Mouse (Mus musculus) spleen, adult 12 weeks (tissue): ENCODE results near the gene Itgb1bp1.

Experiments used
- DNase-seq: peaks from one replicate; pipeline ENCODE4 v3.0.0; 2022; ENCODE audit warnings: low spot score

Itgb1bp1 gene

DNA sequence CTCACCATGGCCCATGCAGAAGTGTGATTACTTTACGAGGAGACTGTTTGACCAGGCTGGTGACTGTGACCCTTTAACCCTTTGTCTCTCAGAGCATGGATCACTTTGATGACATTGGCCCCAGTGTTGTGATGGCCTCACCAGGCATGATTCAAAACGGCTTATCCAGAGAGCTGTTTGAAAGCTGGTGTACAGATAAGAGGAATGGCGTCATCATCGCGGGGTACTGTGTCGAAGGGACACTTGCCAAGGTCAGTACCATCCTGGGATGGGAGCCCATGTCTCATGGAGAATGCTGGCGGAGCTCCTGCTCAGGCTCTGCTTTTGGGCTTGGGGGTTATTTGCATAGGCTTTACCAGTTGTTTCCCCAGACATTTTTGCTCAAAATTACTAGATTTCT, 15.2 kb upstream of the Itgb1bp1 start:
- DNase-seq, result no peak

DNA sequence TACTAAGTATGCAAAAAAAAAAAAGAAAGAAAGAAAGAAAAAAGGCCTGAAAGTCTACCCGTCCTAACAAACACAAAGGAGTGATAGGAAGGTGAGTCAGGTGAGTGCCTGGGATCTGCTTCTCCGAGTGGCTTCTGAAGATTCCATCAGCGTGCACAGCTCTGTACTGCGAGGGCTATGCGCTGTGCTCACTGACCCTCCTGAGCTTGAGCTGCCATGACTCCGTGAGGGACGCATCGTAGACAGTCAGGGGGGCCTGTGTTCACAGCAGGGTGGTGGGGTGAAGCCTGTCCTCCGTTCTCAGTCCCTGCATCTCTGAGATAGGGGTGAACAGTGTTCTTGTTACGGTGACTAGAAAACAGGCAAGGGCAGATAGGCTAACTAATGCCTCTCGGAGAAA, 12.8 kb upstream of the Itgb1bp1 start:
- no peak for DNase-seq

DNA sequence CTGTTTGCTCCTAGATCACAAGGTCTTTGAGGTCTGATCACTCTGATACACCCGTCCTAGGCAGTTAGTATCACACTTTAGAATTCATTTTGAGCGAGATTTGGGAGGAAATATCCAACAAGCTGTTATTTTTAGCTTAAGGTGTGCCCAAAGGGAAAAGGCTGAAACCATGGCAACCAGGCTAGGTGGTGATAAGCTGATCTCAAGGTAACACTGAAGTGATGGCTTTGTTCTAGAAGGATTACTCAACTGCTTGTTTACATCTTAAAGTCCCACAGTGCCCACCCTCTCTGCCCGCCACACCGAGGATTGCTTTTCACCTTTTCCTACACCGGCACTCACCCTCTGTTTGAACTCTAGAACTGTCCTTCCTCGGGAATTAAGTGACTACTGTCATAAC, 3.6 kb upstream of the Itgb1bp1 start:
- no peak for DNase-seq

DNA sequence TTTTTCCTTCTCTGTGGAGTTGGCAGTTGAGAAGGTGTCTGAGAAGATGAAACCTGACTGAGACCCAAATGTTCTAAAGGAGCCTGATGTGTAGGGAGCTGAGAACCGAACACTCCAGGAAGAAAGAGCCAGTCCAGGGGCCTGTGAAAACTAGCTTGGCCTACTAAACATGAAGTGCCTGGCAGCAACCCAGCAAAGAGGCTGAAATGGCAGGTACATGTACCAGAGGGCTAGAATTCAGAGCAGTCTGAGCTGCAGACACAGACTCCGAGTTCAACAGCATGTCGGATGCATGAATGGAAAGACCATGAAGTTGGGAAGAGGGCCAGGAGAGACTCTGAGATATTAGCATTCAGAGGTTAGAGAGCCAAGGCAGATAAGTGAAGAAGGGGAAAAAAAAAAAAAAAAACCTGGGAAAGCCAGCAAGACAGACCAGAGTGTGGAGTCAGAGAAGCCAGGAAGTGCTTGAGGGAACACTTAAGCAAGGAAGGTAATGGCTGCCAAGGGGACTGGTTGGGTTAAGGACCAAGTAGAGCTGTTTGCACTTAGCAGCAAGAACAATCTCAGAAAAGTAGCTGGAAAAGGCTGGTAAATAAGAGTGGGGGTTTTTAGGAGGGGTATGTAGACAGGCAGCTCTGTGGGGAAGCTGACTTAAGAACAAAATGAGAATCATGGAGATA, 2.8 kb upstream of the Itgb1bp1 start:
- DNase-seq, result no peak

DNA sequence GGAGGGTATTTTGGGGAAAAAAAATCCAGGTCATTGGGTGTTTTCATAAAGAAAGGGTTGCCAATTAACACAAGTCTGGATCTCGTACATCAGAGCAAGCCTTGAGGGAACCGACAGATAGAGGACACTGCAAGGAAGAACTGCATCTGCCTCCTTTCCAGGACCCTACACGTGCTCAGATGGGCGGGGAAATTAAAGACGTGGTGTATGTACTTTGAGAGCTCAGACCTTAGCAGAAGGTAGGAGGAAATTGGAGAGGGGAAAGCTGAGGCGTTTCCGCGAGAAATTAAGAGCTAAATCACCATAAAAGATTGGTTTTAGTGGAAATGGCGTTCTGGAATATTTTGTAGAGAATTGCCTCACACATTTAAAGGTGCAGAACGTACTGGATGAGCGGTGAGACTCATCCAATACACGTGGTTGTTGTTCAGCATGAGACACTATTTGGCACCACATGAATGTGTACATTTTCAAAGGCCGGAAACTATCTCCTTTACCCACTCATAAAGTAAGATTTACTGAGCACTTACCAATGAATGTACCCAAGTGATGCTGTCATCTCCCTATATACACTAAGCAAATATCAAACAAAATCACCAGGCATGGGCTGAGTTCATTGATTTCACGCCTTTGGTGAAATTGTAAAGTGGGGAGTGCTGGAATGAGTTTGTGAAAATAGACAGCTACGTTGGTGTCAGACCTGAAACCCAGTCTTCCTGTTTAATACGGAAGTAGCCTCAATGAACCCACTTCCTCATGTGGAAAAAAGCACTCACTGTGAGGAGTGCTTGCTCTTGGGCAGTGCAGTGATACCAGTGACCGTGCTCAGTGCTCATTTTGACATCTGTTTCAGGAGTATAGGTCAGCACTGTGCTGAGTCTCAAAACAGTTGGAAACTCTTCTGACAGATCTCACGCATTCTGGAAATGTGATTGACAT, 897 bp upstream of the Itgb1bp1 start:
- peak; percentile 9 for DNase-seq

DNA sequence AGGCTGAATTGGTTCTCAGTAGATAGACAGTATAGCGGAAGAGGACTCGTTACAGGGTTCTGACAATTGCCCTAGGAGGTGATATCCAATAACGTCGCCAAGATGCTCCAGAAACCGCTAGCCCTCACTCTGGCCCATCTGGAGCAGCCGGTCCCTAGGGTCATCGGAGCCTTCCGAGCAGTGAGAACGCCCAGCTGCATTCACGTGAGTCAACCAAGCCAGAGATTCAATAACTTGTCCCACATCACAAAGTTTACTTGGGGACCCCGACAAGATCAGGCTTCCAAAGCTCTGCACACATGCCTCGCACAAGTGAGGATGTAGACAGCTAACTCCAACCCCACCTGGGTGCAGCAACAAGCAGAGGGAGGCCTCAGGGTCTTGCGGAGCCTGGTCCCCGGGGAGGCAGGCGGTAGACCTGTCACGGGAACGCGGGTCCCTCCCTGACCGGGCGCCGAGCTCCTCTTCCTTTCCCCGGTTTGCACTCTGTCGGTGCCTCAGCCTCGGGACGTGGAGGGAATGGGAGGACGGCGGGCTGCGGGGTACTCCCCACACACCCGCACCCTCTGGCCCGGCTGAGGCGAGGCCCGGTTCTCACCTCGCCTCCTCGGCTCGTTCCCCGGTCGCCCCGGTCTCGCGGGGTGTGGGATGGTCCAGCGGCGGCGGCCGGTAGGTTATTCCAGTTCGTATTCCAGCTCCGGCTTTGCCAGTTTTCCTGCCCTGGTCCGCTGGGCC, 409 bp downstream of the Itgb1bp1 start:
- no peak for DNase-seq

DNA sequence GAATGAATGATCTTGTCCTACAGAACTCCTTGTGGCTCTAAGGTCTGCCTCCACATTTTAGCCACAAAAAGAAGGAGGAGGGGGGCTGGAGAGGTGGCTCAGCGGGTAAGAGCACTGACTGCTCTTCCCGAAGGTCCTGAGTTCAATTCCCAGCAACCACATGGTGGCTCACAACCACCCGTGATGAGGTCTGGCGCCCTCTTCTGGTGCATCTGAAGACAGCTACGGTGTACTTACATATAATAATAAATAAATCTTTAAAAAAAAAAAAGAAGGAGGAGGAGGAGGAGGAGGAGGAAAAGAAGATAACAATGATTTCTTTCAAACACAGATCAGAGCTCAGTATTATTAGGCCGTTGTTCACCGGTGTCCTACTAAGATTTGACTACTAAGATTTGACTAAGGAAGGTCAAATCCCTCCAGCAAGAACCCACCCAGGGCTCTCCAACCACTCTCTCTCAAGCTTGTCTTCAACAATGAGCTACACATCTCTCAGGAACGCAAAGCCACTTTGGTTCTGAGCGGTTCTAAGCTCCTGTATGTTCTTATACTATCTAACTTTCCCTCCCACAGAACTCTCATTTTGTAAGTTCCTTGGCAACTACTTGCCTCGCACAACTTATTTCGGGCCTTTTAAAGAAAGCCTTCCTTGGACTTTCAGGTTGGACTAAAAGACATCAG, 1.2 kb downstream of the Itgb1bp1 start, which contains the start of gene Cpsf3:
Gene Cpsf3, plus strand, starts transcription at position 631 of the 681 bp plus-strand sequence.
- DNase-seq, result no peak

DNA sequence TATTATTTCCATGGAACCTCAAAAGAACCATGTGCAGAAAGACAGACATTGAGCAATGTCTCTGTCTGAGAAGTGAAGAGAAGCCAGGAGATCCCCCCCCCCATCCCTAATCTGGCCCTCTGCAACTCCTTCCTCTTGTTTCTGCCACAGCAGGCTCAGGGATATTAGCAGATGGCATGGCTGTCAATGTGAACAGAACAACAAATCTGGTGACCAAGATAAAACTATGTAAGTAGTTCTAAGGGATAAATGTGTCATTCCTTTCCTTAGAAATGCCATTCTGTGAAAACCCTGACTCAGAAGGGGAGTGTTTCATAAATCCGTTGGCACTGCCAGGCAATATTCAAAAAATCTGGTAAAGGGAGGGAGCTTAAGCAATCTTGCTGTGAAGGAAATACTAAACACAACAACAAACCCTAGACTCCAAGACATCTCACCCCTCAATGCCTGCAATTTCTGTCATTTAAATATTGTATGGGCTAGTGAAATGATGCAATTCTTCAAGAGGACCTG, 8.7 kb downstream of the Itgb1bp1 start:
- no peak for DNase-seq

DNA sequence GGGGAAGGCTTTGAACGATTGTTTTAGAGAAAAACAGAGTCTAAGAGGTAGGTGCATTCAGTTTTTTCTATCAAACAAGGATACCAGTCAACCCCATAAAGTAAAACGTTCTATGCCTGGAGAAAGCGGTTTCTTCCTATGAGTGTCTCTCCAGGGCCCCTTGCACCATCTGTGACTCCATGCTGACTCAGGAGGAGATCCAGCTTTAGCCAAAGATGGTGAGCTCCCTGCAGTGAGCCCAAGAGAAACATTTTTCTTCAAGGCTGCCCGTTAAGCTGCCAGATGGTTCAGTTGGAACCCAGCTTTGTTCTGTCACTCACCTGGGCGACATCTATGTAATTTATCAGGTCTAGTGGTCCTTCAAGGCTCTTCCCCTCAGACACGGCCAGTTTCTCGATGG, 11.6 kb downstream of the Itgb1bp1 start:
- DNase-seq, result no peak

DNA sequence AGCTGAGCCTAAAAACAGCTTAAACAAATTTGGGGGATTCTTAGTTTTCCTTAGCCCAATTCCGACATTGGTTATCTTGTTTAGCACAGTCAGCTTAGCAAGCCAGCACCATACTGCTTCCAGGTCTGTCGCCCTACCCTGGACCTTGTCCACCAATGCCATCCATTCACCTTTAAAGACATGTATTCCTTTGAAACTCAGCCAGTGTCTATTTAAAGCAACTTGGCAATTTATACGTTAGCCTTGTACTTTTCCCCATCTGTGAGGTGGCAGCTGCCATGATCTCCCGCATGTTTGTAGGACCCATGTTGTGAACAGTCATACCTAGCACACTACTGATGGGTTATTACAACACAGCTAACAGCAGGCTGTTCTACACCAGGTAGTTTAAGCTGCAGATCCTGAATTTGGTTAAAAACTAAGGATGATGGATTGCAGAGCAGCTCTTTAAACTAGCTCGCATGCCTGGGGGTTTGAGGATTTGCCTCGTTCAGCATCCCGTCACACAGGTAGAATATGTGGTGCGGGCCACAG, 17.9 kb downstream of the Itgb1bp1 start:
- no peak for DNase-seq

DNA sequence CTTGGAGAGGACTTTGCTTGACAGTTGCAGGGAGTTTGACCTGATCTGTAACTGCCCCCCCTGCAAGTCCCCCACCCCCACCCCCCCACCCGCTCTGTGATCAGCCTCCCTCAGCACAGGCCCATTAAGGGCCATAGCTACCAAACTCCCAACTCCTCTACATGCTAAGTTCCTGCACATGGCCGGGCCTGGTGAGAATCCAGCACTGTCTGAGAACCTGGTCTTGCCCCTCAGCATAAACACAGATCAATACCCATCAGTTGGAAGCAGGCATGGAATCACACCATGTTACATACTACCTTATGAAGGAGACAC, 19.3 kb downstream of the Itgb1bp1 start:
- DNase-seq, result no peak

DNA sequence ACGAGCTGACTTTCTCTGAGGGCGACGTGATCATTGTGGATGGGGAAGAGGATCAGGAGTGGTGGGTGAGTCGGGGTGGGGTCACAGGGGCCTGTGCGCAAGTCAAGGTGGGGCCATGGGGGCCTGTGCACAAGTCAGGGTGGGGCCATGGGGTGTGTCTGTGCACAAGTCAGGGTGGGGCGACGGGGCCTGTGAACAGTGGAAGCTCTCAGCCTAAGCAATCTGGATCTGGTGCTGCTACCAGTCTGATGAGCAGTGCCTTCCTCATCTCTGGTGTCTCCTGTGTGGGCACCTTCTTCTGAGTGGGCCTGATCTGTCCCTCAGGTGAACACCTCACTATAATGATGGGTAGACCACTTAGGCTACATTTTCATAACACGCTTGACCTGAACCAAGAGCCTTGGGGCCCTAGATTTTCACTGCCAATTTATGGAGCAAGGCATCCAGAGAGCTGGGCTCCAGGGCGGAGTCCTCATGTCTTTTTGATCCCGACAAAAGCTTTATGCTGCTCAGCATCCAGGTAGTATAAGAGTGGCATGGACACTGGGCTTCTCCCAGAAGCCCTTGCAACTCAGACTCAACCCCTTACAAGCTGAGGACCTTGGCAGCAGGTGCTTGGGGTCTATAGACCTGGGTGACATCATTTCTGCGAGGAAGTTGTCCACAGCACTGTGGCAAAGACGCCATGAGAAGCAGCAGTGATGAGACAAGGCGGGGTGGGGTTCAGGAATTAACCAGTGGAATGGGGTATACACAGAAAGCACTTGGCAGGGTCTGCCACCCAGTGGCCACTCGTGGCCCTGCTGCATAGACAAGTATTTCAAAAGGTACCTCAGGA, 19.9 kb downstream of the Itgb1bp1 start:
- DNase-seq, result no peak

DNA sequence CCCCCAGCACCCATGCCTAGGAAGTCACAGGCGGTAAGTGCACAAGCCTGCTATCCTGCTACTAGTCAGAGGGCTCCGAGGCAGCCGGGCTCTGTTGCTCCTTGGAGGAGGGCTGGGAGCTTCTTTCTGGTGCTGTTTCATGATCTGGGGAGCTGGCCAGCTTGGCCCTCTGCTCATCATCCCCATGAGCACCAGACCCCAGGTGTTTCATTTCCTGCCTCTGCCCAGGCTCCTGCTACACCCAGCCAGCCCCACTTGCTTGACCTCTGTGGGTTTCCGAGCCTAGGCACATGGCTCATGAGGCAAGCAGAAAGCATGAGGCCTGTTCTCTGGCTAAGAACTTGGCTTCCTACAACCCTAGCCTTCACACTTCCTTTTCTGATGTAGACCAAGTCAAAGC, 20.6 kb downstream of the Itgb1bp1 start:
- DNase-seq, result no peak

DNA sequence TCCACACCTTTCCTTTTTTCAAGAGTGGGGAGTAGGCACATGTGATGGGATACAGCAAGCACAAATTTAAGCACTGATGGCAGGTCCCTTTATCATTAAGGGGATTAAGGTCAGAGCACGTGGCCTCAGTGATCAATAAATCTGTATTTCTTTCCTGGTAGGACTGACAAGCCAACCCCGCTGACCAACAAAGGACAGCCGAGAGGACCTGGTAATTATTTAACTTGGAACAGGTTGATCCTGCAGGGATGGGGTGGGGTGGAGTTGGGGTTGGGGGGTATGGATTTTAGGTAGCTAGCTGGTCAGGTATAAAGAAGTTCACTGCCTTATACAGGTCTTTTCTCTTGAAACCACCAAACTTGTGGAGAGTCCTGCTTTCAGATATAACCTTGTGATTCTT, 21.1 kb downstream of the Itgb1bp1 start:
- DNase-seq, result no peak

DNA sequence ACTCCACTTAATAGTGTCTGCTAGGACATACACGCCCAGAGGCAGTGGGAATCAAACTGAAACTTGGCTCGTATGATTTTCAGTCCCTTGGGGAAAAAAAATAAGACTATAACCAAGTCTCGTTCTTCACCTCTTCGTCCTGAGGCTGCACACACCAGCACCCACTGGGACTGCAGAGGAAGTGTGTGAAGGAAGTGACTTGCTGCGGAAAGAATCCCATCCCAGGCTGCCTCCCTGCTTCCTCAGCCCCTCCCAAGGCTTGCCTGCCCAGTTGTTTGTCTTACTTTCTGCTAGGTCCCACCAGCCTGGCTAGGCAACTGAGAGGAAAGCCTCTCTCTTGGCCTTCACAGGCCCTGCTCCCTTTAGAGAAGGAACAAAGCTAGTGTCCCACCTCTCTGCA, 21.8 kb downstream of the Itgb1bp1 start:
- no peak for DNase-seq

DNA sequence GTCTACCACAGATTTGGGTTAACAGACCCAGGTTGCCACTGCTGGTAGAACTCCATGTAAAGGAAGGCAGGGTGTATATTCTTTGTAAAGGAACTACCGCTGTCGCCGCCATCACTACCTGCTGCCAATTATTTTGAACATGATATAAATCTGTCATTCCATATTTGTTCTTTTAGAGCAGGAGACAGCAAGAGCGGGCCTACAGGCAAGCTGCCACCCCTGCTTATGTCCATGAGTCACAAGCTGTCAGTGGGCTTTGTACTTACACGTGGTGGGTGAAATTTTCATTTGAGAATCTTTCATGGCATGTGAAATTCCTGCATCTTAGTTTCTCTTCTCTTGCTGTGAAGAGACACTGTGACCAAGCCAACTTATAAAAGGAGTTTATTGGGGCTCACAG, 22.8 kb downstream of the Itgb1bp1 start:
- no peak for DNase-seq

DNA sequence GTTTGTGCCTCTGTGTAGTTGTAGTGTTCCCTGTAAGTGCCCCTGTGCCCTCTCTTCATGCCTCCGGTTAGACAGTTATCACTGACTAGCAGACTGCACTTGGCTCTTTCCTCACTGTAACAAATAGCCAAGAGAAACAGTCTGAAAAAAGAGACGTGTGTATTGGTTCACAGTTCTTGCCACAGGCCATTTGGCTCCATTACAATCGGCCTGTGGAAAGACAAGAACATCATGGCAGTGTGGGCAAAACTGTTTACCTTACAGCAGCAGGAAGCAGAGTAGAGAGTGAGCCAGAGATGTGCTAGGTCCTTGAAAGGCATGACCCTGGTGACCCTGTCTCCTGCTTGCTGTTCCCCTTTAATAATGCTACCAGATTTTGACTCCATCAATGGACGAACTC, 24.6 kb downstream of the Itgb1bp1 start:
- no peak for DNase-seq

DNA sequence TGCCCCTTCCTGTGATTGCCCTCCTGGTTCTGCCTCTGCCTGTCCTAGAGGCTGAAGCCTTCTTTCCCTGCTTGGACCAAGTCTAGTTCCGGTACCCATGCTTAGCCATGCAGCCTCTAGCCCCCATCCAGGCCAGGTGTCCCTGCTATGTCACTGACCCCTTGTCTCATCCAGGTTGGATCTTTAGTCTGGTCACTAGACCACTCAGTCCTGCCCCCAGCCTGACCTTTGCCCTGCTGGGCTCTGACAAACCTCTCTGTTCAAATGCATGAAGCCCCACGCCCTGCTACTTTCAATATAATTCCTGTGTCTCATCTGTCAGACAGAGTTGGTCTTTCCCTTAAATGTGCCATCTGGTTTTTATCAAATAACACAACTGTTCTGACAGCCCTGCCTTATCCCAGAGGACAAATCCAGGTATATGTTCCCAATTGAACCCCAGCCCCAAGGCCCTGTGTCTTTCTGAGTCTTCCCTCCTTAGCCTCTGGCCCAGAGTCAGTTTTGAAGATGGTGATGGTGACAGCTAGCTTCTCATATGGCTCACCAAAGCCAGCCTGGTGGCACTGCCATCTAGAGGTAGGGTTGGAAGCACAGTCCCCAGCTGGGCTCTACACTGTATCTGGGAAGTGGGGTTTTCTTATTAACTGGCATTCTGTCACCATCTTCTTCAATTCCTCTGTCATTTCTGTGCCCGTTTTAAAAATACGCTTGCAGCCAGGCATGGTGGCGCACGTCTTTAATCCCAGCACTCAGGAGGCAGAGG, 25.4 kb downstream of the Itgb1bp1 start:
- no peak for DNase-seq

DNA sequence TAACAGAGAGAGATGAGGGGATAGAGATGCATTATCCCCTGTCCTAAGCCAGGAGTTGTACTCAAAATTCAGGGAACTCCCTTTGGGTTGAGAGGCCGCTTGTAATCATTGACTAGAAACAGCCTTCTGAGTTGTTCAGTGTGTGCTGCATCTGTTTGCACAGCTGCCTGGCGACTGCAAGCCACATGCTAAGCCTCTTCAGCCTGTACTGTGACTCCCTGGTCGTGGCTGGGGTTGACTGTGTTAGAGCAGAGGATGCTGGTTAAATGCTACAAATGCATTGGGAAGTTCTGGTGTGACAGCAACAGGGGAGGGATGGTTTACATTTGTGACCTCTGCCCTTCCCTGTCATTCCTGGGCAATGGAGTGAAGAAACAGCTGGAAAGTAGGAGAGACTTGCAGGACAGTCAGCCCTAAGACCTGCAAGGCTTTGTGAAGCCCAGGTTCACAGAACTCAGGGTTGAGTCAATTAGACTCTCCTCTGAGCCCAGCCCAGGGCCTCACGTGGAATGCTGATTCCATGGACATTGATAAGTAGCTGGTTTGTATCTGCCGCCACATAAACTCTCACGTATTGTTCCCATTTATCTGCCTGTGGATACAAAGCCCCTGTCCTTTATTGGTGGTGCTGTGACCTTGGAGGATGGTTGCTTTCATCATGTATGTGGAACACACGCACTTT, 38.2 kb downstream of the Itgb1bp1 start:
- DNase-seq, result no peak
